Mouse (Mus musculus): ENCODE measurements around the gene Map1s.

DNA sequence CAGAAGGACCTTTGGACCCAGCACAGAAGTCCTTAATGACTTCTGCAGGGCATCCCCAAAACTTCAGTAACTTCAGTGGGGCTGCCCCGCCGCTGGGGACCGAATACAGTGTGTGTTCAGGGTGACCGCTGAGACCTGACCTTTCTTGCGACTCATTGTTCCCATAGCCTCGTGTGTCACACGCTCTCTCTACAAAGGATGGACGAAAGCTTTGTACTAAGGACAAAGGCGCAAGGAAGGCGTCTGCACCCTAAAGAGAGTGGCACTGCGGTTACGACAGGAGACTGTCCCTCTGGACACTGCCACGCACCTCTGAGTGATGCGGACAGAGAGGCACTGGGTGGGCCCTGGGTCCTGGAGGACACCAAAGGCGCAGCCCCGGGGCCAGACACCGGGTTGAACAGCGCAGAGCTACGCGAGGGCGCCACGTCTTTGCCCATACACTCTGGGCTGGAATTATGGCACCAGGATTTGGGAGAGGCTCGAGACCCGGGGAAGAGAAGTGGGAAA lies 41.0 kb upstream of the Map1s start:
- TF ChIP-seq CTCF (IDR thresholded peaks at IDR 0.05; ENCODE audit: insufficient read depth, low read depth, low read length) (no peak), POLR2A (IDR thresholded peaks at IDR 0.05; ENCODE audit: insufficient read depth, low read depth, low read length) (no peak)
